ENCODE assay signal across 16 mouse cellular contexts in the genomic region with DNA sequence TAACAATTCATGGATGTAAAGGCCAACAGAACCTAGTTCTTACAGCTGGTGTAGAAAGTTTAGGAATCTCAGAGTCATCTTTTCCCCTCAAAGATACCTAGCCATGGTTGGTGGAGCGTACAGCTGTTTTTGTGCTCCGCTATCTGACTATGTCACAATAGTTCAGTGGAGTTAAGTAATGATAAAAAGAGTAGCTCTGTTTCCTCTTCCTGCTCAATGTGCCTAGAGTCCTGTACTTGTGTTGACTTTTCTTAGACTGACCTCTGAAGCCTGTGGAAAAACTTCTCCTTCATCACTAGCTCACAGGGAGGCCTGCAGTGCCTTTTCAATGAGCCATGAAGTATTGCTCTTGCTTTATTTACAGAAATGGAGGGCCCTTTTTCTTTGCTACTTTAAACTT.
DNase-seq lines count a peak whose midpoint lies in the region; ATAC-seq lines count a peak whose summit lies in the region.
"Had no signal": no experiment of that assay in that cellular context is flagged by ENCODE, and none has a peak within 500 bp of the region (broad histone marks: within the 10 kb centered on the region; RNA-seq: fewer than 3 reads in every experiment).

No protein-coding gene starts in this region.

- 91% methylated on average over 2 of the region's 2 CpGs for WGBS in limb, embryonic 15.5 days
- WGBS in limb, embryonic 10.5 days = 96% methylated on average over 2 of the region's 2 CpGs
- 69% methylated on average over 2 of the region's 2 CpGs for WGBS in heart, embryonic 14.5 days
- 78% methylated on average over 2 of the region's 2 CpGs for WGBS in intestine, embryonic 16.5 days

- no peaks in the 10 kb centered on the region for H3K27me3 ChIP-seq in limb, embryonic 15.5 days
- no peaks in the 10 kb centered on the region for H3K27me3 ChIP-seq in limb, embryonic 10.5 days (ENCODE audit: low read depth, poor library complexity, severe bottlenecking)
- no peaks in the 10 kb centered on the region for H3K27me3 ChIP-seq in heart, embryonic 14.5 days (ENCODE audit: control insufficient read depth, insufficient read depth, low read length)
- H3K27me3 ChIP-seq in intestine, embryonic 16.5 days (replicated peaks; ENCODE audit: control insufficient read depth, insufficient read depth, low read length) = no peaks in the 10 kb centered on the region
- H3K27me3 ChIP-seq: forebrain, embryonic 13.5 days had no signal

- H3K4me2 ChIP-seq in limb, embryonic 15.5 days = no peak overlapping the region
- H3K4me2 ChIP-seq in heart, embryonic 14.5 days (ENCODE audit: low read length) = no peak overlapping the region
- H3K4me2 ChIP-seq in intestine, embryonic 16.5 days (ENCODE audit: low read depth, low read length) = no peak overlapping the region
- H3K4me2 ChIP-seq: forebrain, embryonic 13.5 days; hindbrain, embryonic 14.5 days had no signal

- H3K9me3 ChIP-seq in limb, embryonic 15.5 days = no peaks in the 10 kb centered on the region
- H3K9me3 ChIP-seq in limb, embryonic 10.5 days (replicated peaks) = no peaks in the 10 kb centered on the region
- H3K9me3 ChIP-seq in heart, embryonic 14.5 days (ENCODE audit: control insufficient read depth, low read length) = no peaks in the 10 kb centered on the region
- H3K9me3 ChIP-seq in intestine, embryonic 16.5 days (ENCODE audit: control insufficient read depth, low read length) = no peaks in the 10 kb centered on the region
- H3K9me3 ChIP-seq: forebrain, embryonic 13.5 days had no signal

- ATAC-seq in limb, embryonic 15.5 days (ENCODE audit: insufficient number of reproducible peaks, low FRiP score, low TSS enrichment, low read depth) = no peak
- peak; percentile 71 for ATAC-seq in heart, embryonic 14.5 days (ENCODE audit: insufficient number of reproducible peaks, insufficient read depth, low FRiP score, low read depth)
- ATAC-seq in intestine, embryonic 16.5 days = peak; percentile 68
- ATAC-seq in megakaryocyte progenitor cell, adult 5-6 weeks (replicated peaks; ENCODE audit: poor library complexity) = peak; percentile 100
- ATAC-seq: CD4-positive, CD25-positive, alpha-beta regulatory T cell, adult 4 months; forebrain, embryonic 13.5 days had no signal

- intact Hi-C loops in gastrocnemius, postnatal 14 days (cut with DNase I; ENCODE audit: low total_unique reads) = no loop called here

- no peaks in the 10 kb centered on the region for H3K4me1 ChIP-seq in limb, embryonic 15.5 days
- no peaks in the 10 kb centered on the region for H3K4me1 ChIP-seq in limb, embryonic 10.5 days
- peaks cover 0 to 6% of the 10 kb centered on the region in 2 experiments; a peak in 2 of 4 replicates for H3K4me1 ChIP-seq in heart, embryonic 14.5 days (ENCODE audit: control insufficient read depth in 2 of 2, insufficient read depth in 2 of 2, low read length in 2 of 2)
- no peaks in the 10 kb centered on the region for H3K4me1 ChIP-seq in intestine, embryonic 16.5 days (ENCODE audit: control insufficient read depth, insufficient read depth, low read length)
- H3K4me1 ChIP-seq: forebrain, embryonic 13.5 days had no signal

- H3K9ac ChIP-seq in limb, embryonic 15.5 days = no peak overlapping the region
- no peak overlapping the region for H3K9ac ChIP-seq in heart, embryonic 14.5 days (ENCODE audit: low read length)
- H3K9ac ChIP-seq in intestine, embryonic 16.5 days (ENCODE audit: low read depth, low read length) = no peak overlapping the region
- H3K9ac ChIP-seq: forebrain, embryonic 13.5 days; hindbrain, embryonic 14.5 days had no signal

- DNase-seq in limb, embryonic 10.5 days (ENCODE audit: low spot score) = no peak
- no peak for DNase-seq in gastrocnemius, postnatal 14 days
- DNase-seq in MN1 (ENCODE audit: low spot score) = no peak
- DNase-seq: adrenal gland, postnatal 36 days; cerebellum, postnatal 10 days; kidney, adult 8-10 months; kidney, postnatal 4 days; right cerebral cortex, postnatal 14 days had no signal

- H3K36me3 ChIP-seq in limb, embryonic 15.5 days = no peaks in the 10 kb centered on the region
- no peaks in the 10 kb centered on the region for H3K36me3 ChIP-seq in limb, embryonic 10.5 days
- no peaks in the 10 kb centered on the region for H3K36me3 ChIP-seq in heart, embryonic 14.5 days (ENCODE audit: control insufficient read depth, insufficient read depth, low read length)
- no peaks in the 10 kb centered on the region for H3K36me3 ChIP-seq in intestine, embryonic 16.5 days (ENCODE audit: control insufficient read depth, insufficient read depth, low read length)

- no peak overlapping the region for H3K4me3 ChIP-seq in limb, embryonic 15.5 days
- no peak overlapping the region for H3K4me3 ChIP-seq in limb, embryonic 10.5 days
- H3K4me3 ChIP-seq in heart, embryonic 14.5 days (ENCODE audit: control insufficient read depth in 1 of 2, insufficient read depth in 1 of 2, low read depth in 1 of 2, low read length in 2 of 2) = no peak overlapping the region
- H3K4me3 ChIP-seq in intestine, embryonic 16.5 days (ENCODE audit: low read length) = no peak overlapping the region
- H3K4me3 ChIP-seq: forebrain, embryonic 13.5 days; left cerebral cortex, adult 2 months had no signal

- 0 out of 2 replicates have a peak overlapping the region, but pooled peaks have one; percentile 11 for H3K27ac ChIP-seq in limb, embryonic 15.5 days
- H3K27ac ChIP-seq in limb, embryonic 10.5 days = no peak overlapping the region
- 0 out of 4 replicates have a peak overlapping the region, but pooled peaks of 1 of the 2 experiments have one; percentile 29 for H3K27ac ChIP-seq in heart, embryonic 14.5 days (replicated peaks in 1 of 2; ENCODE audit: control insufficient read depth in 1 of 2, insufficient read depth in 1 of 2, low read depth in 2 of 2, low read length in 2 of 2)
- H3K27ac ChIP-seq in intestine, embryonic 16.5 days (ENCODE audit: low read length) = no peak overlapping the region
- H3K27ac ChIP-seq: forebrain, embryonic 13.5 days; hindbrain, embryonic 14.5 days; left cerebral cortex, adult 2 months had no signal
